Mouse (Mus musculus) kidney, adult 9 months (tissue): ENCODE results near the gene Klk1b11.
"Not testable (repeated sequence)": the region's sequence is repeated elsewhere in the genome, so short reads cannot be mapped to it uniquely, and the experiment has no call there.

ENCODE experiments used
- DNase-seq: peaks from one replicate; pipeline ENCODE4 v3.0.0; 2022

Klk1b11 gene

GRCm38 (mm10) chr7:43995577-43995976 lies at the start of gene Klk1b11:
Gene Klk1b11, plus strand, starts transcription at chr7:43995877.
- not testable (repeated sequence) for DNase-seq

DNA sequence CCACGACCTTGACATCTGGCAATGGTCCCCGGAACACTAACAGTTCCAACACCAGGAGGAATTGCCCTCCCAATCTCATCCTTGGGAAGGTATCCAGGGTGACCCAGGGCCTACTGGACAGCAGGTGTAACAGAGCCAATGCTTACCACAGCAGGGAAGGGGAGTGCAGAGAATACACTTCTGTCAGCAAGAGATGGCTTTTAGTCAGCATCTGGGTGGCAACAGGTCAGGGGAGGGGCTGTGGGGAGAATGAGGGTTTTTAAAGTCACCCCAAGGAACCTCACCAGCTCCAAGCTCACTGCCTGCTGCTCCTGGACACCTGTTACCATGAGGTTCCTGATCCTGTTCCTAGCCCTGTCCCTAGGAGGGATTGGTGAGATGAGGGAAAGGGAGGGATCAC lies 45.3 kb upstream of the Klk1b11 start, which contains the start of gene Klk1b8:
Gene Klk1b8, plus strand, starts transcription at position 301 of the 400 bp plus-strand sequence.
- no peak for DNase-seq

- peak; percentile 29 for DNase-seq
These were observed 43.0 kb upstream of the Klk1b11 start for GRCm38 (mm10) chr7:43952703-43953102.

DNA sequence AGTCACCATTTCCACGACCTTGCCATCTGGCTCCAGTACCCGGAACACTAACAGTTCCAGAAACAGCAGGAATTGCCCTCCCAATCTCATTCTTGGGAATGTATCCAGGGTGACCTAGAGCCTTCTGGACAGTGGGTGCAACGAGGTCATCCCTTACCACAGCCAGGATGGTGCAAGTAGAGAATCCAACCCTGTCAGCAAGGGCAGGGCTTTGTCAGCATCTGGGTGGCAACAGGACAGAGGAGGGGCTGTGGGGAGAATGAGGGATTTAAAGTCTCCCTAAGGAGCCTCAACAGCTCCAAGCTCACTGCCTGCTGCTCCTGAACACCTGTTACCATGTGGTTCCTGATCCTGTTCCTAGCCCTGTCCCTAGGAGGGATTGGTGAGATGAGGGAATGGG lies 29.2 kb upstream of the Klk1b11 start, which contains the start of gene Klk1b1:
Gene Klk1b1, plus strand, starts transcription at position 301 of the 400 bp plus-strand sequence.
- no peak for DNase-seq

DNA sequence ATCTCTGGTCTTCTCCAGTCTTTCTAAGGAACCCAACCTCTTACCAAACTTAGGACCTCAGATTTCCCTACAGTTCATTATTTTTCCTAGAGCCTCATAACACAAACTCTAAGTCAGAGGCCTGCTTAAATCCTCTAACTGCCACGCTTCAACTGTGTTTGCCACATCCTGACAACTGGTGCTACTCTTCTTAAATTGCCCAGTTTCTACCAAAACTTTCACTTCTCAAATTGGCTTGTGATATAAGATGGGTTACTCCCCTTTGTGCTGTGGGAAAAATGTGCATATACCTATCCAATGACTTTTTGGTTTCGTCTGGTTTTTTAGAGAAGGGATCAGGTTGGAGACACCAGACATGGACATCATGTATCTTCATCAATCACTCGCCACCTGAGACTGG lies 28.6 kb upstream of the Klk1b11 start:
- no peak for DNase-seq

GRCm38 (mm10) chr7:43967612-43968011 lies 28.1 kb upstream of the Klk1b11 start:
- no peak for DNase-seq

DNA sequence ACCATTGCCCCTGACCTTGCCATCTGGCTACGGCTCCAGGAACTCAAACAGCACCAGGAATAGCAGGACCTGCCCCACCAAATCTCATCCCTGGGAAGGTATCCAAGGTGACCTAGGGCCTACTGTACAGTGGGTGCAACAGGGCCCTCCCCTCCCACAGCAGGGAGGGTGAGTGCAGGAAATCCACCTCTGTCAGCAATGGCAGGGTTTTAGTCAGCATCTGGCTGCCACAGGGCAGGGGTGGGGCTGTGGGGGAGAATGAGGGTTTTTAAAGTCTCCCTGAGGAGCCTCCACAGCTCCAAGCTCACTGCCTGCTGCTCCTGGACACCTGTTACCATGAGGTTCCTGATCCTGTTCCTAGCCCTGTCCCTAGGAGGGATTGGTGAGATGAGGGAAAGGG lies 19.9 kb upstream of the Klk1b11 start, which contains the start of gene Klk1b9:
Gene Klk1b9, plus strand, starts transcription at position 301 of the 400 bp plus-strand sequence.
- DNase-seq, result not testable (repeated sequence)

DNA sequence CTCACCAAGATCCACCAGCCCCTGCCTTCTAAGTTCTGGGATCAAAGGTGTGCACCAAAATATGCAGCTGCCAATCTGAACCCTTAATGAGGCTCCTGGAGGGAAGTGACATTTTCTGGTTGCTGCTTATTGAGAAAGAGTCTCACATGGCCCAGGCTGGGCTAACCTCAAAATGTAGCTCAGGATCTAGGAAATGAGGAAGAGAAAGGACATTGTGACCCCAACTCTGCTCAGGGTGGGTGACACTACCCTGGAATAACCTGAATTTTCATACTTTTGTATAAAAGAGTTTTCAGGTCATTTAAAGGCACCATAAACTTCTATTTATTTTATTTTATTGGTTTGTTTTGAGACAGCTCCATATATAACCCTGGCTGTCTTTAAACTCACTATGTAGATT lies 10.0 kb upstream of the Klk1b11 start:
- DNase-seq, result no peak

DNA sequence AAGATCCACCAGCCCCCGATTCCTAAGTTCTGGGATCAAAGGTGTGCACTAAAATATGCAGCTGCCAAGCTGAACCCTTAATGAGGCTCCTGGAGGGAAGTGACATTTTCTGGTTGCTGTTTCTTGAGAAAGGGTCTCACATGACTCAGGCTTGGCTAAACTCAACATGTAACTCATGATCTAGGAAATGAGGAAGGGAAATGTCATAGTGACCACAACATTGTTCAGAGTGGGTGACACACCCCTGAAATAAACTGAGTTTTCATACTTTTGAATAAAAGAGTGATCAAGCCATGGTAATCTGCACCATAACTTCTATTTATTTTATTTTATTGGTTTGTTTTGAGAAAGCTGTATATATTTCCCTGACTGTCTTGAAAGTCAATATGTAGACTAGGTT lies 856 bp upstream of the Klk1b11 start:
- not testable (repeated sequence) for DNase-seq

DNA sequence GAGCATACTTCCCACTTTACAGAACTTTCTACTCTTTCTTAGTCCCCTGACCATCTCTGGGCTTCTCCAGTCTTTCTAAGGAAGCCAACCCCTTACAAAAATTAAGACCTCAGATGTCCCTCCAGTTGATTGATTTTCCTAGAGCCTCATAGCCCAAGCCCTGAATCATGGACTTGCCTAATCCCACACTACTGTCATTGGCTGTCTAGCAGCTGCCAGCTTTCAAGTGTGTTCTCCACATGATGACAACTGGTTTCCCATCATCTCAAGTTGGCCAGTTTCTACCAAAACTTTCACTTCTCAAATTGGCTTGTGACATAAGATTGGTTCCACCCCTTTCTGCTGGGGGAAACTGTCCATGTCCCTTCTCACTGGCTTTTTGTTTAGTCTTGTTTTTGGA lies 9.2 kb downstream of the Klk1b11 start:
- DNase-seq, result no peak

- not testable (repeated sequence) for DNase-seq
These were observed 16.2 kb downstream of the Klk1b11 start, which contains the start of gene Klk1b26 for GRCm38 (mm10) chr7:44011868-44012267. Gene Klk1b26, plus strand, starts transcription at chr7:44012168.

- DNase-seq, result not testable (repeated sequence)
These were observed 19.0 kb downstream of the Klk1b11 start for GRCm38 (mm10) chr7:44014666-44015065.

- DNase-seq, result no peak
These were observed 19.4 kb downstream of the Klk1b11 start for GRCm38 (mm10) chr7:44015071-44015470.
